Mouse (Mus musculus) stomach, postnatal 0 days (tissue): ENCODE measurements around the gene Lrmda.

Experiments used
- CTCF ChIP-seq: IDR thresholded peaks from 2 replicates; pipeline ENCODE4 v1.5.1; 2016; ENCODE audit warnings: antibody characterized with exemption, low read depth, mild to moderate bottlenecking, moderate library complexity
- EP300 ChIP-seq: optimal IDR thresholded peaks from 2 replicates; pipeline ENCODE3; 2016; ENCODE audit warnings: antibody characterized with exemption

DNA sequence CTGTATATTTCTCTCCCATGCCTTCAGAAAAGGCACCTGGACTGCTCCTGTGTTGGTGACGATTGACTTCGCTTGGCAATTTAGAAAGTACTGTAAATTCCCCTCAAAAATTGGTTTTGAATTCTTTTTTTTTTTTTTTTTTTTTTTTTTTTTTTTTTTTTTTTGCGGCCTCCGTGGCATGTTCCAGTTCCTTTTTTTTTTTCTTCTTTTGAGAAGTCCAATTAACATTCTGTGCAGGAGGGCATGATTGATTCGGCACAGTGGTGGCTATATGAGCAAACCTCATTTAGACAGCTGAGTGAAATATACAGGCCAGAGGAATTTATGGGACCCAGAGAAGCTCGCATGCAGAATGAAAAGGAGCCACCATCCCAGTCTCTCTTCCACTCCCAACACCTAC lies 288.5 kb downstream of the Lrmda start:
- TF ChIP-seq CTCF, result no peak
- TF ChIP-seq EP300, result no peak
